Mouse (Mus musculus): ENCODE data around the gene Olfr630.
"Not testable (repeated sequence)": the region's sequence is repeated elsewhere in the genome, so short reads cannot be mapped to it uniquely, and the experiment has no call there.

The Olfr630 gene

GRCm38 (mm10) chr7:103757233-103757632, at the start of gene Olfr630:
TSS of gene Olfr630 (minus strand) at chr7:103757333.
- DNase-seq (ENCODE audit: extremely low read depth, low read depth), result no peak

DNA sequence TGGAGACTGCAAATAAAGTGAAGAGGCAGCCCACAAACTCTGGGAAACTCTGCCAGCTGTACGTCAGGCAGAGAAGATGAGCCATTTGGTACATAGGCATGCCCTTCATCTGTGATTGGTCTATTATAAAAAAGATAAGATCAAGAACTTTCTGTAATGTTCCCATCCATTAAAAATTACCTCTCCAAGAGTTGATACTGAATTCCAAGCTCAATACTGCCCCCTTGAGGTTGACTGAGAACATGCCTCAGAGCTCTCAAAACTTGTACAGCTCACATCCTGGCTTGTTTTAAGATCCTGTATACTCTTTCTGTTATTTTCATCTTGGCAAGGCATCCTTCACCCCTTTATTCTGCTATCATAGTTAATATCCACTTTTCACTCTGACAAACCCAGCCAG, 49.7 kb upstream of the Olfr630 start:
- DNase-seq (ENCODE audit: extremely low read depth, low read depth), result no peak

GRCm38 (mm10) chr7:103792669-103793388, 35.7 kb upstream of the Olfr630 start:
- DNase-seq (ENCODE audit: extremely low read depth, low read depth), result peak; percentile 74

GRCm38 (mm10) chr7:103791721-103792120, 34.6 kb upstream of the Olfr630 start, which contains the start of gene Olfr67:
TSS of gene Olfr67 (minus strand) at chr7:103791821.
- DNase-seq (ENCODE audit: extremely low read depth, low read depth), result no peak

- DNase-seq (ENCODE audit: extremely low read depth, low read depth), result no peak
Observed at GRCm38 (mm10) chr7:103779598-103779997, 22.5 kb upstream of the Olfr630 start, which contains the start of gene Olfr68. TSS of gene Olfr68 (minus strand) at chr7:103779698.

- DNase-seq (ENCODE audit: extremely low read depth, low read depth), result not testable (repeated sequence)
Observed at GRCm38 (mm10) chr7:103777652-103778051, 20.5 kb upstream of the Olfr630 start.

DNA sequence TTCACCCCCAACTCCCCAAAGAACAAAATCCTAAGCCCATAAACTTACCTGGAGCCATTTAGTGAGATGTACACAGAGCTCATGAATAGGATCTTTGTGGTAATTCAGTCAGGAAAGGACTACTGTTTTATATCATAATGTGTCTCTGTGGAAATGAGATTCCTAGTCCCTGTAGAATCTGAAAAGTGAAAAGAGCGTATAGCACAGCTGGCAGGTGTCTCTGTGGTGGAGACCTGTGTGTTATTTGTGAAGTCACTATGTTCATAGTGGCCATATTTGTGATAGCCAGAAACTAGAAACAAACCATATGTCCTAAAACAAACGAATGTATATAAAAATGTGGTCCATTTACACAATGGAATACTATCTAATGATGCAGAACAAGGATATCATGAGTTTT, 14.4 kb upstream of the Olfr630 start, which contains the start of gene Olfr69:
TSS of gene Olfr69 (minus strand) at position 101 of the 400 bp plus-strand sequence.
- no peak for DNase-seq (ENCODE audit: extremely low read depth, low read depth)

- DNase-seq (ENCODE audit: extremely low read depth, low read depth), result not testable (repeated sequence)
Observed at GRCm38 (mm10) chr7:103767687-103768086, 10.6 kb upstream of the Olfr630 start.

DNA sequence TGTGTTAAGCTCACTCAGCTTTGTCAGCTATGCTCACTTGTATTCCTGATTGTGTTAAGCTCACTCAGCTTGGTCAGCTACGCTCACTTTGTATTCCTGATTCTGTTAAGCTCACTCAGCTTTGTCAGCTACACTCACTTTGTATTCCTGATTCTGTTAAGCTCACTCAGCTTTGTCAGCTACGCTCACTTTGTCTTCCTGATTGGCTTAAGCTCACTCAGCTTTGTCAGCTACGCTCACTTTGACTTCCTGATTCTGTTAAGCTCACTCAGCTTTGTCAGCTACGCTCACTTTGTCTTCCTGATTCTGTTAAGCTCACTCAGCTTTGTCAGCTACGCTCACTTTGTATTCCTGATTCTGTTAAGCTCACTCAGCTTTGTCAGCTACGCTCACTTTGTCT, 5.1 kb upstream of the Olfr630 start:
- DNase-seq (ENCODE audit: extremely low read depth, low read depth), result not testable (repeated sequence)

GRCm38 (mm10) chr7:103744843-103745242, 12.3 kb downstream of the Olfr630 start, which contains the start of gene Olfr629:
TSS of gene Olfr629 (minus strand) at chr7:103744943.
- no peak for DNase-seq (ENCODE audit: extremely low read depth, low read depth)

DNA sequence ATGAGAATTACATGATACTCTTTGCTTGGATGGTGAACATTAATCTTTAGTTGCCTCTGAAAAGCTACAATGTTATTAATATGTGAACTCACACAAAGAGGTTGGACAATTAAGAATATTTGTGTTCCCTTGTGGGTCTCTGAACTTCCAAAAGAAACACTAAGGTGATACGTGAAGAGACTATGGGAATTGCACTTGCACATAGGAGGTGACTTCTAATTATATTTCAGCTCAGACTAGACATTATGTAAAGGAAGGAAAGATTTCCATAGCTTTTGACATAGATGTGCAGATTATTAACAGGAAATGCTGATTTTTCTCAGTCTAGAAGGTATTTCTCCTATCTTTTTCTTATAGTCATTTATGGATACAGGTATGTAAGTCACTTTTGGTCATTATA, 27.1 kb downstream of the Olfr630 start, which contains the start of gene Olfr628:
TSS of gene Olfr628 (plus strand) at position 301 of the 400 bp plus-strand sequence.
- no peak for DNase-seq (ENCODE audit: extremely low read depth, low read depth)

DNA sequence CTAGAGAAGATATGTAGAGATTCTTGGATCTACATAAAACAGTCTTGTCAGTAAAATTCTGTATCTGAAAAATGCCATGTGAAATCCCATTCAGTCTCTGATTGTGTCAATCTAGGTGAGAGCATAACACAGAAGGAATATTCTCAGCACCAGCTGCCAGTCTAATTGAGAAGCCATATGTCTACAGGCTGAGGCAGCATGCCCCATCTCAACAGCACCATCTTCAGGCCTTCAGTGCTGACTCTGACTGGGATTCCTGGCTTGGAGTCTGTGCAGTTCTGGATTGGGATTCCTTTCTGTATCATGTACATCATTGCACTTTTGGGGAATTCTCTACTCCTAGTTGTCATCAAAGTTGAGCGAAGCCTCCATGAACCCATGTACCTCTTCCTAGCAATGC, 40.7 kb downstream of the Olfr630 start:
- not testable (repeated sequence) for DNase-seq (ENCODE audit: extremely low read depth, low read depth)

GRCm38 (mm10) chr7:103714371-103714770, 42.8 kb downstream of the Olfr630 start, which contains the start of gene Olfr243:
TSS of gene Olfr243 (plus strand) at chr7:103714671.
- DNase-seq (ENCODE audit: extremely low read depth, low read depth), result no peak

- DNase-seq (ENCODE audit: extremely low read depth, low read depth), result no peak
Observed at GRCm38 (mm10) chr7:103712024-103712423, 45.1 kb downstream of the Olfr630 start.

Measured in MEL-GATA-1-ER (cell line).